Mouse (Mus musculus) spleen, postnatal 36 days (tissue): Measurements from ENCODE around the gene Nfyc.
A peak's percentile ranks its signal among the peaks of the same experiment; 100 is the strongest.

Experiments used
- DNase-seq, 2 experiments: peaks; one replicate each; pipeline ENCODE4 v3.0.0; 2022; ENCODE audit warnings: low spot score in 2 of 2, mixed read lengths in 1 of 2

Nfyc gene

GRCm38 (mm10) chr4:120825577-120826326, 5.6 kb downstream of the Nfyc start:
- DNase-seq, result peak; percentile 97 to 98

GRCm38 (mm10) chr4:120825100-120825553, 6.2 kb downstream of the Nfyc start:
- peak; percentile 94 to 95 for DNase-seq

DNA sequence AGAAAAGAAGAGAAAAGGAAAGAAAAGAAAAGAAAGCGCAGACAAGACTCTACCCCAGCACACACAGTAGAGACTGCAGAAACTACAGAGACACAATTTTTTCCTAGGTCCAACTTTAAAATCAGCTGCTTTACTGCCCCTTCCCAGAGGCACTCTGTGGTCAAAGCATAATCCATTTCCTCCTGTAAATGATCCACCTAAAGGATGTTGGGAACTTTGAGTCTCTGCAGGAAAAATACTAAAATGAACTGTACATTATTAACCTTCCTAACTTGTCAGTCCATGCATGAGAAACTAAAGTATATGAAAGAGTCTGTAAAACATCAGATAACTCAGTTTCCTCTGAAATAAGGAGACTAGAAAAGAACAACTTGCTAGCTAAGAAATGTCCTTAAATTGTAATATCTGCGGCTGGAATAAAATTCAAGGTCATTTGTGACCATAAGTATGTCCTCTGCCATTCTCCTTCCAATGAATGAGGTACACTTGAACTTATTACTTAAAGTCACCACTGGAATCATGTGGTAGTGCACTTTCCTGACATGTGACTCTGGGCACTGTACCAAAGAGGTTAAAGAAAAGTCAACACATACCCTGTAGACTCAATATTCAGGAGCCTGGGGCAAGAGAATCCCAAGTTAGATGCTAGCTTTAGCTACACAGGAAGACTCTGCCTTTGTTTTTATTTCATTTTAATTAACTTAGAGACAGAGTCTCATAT, 9.0 kb downstream of the Nfyc start:
- no peak for DNase-seq

GRCm38 (mm10) chr4:120819871-120820270, 11.5 kb downstream of the Nfyc start:
- no peak for DNase-seq

GRCm38 (mm10) chr4:120819296-120819695, 12.1 kb downstream of the Nfyc start:
- no peak for DNase-seq

DNA sequence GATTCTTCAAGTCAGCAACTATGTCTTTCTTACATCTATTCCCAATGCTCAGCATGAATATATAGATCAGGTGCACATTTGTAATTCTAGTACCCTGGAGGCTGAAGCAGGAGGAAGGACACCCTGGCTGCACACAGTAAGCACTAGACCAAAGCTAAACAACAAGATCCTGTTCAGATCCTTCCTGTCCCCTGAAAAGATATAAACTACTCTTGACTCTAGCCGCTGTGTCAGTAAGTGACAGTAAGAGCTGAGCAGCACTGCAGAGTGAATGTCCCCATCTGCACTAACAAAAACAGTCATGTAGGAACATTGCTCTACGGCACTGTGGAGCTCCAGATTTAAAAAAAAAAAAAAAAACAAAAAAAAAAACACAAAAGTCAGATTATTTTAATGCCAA, 13.4 kb downstream of the Nfyc start:
- DNase-seq, result no peak

DNA sequence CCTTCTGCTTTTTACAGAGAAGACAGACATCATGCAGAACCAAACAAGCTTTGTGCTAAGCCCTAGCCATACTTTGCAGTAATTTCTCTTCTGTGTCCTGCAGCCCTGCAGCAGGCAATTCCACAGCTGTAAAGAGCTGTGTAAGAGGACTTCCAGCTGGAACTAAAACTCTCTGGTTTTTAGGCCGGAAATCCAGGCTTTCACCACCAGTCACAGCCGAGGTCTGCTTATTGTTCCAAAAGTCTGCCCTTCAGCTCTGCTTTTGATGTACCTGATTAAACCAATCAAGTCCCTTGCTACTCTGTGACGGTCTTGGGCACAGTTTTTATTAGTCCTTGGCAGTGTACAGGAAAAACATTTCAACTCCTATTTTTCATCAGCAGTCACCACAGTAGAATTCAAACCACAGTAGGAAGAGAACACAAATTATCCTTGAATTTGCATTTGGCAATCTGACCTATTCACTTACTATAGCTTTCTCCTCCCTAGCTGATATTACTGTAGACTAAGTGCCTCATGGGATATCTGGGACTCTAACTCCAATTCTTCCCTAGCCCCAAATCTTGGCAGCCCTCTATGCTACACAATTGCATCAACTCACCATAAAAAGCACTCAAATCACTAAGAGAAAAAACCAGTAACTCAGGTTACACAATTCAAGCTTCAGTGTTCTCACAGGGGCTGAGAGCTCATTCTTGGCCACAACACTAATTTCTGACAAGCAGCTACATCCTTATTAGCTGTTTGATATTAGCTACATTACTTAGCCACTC, 14.2 kb downstream of the Nfyc start:
- DNase-seq, result no peak

DNA sequence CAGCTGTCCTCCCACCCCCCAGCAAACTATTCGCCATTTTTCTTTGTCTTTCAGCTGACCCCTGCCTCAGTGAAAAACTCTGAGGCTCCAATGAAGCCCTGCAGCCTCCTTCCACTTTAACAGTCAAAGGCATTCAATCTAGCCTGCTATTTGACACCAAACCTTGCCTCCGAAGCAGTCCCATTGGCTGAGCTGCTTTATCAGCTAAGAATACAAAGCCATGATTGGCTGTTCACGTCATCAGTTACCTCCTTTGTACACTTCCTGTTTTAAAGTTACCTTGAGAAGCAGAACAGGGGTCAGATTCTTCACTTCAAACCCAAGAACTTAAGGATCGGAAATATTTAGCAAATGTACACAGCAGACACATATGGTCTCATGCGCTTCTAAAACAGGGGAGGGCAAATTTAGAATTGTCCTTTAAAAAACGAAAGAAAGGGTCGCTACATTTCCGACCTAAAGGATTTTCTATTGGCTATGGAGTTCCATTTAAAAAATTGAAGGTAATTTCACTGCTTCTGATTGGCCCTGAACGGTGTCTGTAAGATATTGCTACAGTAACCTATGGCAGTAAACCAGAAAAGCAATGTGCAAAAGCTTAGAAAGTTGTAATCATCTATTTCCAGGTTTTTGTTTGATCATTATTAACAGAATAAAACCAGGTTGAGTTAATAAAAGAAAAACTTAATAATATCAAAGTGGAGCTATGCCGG, 15.6 kb downstream of the Nfyc start:
- DNase-seq, result peak; percentile 84 to 90

DNA sequence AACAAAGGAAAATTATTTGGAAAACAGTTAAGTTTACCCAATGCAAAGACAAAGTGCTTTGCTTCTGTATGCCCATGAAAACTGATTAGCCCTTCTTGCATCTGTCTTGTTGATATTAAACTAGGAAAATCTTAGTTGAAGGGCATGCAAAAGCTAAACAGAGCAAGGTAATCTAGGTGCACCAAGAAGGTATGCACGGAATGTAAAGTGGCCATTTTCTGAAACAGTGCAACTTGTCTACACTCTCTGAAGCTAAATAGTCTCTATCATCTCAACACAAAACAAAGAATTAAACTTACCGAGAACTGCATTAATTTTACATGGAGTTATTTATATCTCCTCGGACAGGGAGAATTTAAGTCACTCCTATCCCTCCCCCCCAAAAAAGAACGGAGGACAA, 16.2 kb downstream of the Nfyc start:
- DNase-seq, result no peak

DNA sequence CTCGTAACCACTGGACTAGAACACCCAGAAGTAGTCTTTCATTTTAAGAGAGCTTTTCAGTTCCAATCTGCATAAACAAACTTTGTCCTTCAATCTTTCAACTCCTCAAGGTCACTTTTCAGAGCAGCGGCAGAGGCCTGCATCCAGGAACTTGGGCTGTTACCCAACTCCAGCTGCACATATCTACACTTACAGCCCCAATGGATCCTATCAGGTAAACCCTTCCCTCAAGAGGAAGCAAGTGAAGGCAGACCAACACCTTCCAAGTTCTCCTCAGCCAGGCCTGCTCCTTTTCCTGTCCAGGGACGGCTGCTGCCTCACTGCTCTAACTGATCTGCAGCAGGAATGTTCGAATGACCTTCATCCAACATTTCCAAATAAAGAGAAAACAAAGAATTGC, 17.2 kb downstream of the Nfyc start:
- no peak for DNase-seq

DNA sequence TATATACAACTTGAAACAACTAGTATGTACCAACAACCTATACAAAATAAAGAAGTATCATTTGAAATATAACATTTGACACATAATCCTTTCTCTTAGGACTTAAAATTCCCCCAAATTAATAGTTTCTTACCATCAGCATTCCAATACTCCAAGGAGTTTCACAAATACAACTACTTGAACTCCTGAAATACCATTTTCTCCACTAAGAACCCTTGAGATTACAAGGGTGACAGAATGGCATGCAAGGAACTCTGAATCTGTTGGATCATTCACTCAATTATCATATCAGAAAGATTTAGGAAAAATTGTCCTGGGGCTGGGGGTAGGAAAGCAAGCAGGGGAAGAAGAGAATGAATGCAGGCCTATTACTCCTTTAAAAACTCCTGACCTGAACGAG, 17.6 kb downstream of the Nfyc start:
- no peak for DNase-seq

DNA sequence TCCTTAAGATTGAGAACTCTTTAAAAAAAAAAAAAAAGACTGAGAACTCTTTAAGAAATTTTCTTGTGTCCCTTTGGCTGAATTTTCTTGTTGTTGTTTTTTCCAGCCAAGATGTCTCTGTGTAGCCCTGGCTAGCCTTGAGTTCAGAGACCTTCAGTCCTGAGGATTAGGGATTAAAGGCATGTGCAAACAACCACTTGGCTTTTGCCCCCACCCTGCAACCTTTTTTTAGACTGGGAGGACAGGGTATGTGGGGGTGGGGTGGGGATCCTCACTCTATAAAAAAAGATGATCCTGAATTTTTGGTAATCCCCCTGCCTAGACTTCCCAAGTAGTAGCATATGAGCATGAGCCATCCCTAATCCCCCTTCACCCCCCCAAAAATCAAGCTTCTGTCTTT, 25.6 kb downstream of the Nfyc start:
- no peak for DNase-seq

DNA sequence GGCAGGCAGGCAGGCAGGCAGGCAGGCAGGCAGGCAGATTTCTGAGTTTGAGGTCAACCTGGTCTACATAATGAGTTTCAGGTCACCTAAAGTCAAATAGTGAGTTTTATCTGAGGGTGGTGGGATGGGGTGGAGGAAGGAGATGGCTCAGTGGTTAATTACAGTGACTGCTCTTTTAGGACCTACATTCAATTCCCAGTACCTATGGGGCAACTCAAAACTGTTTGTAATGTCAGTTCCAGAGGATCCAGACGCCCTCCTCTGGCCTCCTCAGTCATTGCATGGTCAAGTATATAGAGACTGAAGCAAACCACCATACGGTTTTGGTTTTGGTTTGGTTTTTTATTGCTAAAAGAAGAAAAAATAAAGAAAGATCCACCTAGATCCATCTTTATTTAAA, 29.9 kb downstream of the Nfyc start:
- DNase-seq, result peak; percentile 11 to 25

- DNase-seq, result no peak
These were observed 30.7 kb downstream of the Nfyc start for GRCm38 (mm10) chr4:120800691-120801090.

DNA sequence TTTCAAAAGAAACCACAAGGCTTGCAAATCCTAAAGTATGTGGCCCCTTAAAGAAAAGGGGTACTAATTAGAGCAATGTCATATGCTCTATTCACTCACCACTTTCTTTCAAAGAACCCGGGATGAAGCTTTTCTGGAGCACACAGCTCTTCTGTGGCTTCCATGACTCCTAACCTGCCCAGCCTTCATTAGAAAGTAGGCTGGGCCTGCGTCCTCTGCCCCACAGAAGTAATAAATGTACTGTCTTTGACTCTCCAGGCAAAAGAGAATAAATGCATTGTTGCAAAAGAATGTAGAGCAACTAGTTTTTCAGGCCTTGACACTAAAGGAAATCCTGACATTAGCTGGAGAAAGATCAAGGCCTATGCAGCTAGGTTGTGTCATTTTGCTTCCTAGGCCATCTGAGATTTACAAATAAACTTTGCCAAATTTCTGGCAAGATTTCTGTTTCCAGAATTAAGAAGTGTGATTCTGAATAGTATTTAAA, 31.6 kb downstream of the Nfyc start:
- no peak for DNase-seq

DNA sequence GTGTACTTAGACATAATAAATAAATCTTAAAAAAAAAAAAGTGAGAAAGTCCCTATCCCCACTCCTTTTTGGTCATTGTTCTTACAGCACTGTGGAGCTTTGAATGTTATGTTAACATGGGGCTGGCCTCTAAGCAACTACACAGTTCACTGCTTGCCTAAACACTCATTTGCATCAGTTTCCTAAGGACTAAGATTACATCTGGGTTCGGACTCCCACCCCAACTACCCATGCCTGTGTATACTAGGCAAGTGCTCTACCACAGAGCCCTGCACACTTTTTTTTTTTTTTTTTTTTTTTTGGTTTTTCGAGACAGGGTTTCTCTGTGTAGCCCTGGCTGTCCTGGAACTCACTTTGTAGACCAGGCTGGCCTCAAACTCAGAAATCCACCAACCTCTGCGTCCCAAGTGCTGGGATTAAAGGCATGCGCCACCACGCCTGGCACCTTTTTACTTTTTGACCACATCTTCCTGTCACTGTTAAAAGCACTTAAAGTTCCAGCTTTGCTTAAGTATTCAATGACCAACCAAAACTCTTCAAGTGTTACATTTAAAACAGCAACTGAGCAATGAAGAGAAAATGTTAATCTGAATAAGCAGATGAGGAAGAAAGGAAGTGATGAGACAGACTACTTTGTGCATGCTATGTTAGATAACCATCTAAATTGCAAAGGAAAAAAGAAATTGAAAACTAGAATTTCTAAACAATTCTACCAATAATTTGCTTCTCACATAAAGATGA, 33.2 kb downstream of the Nfyc start:
- peak; percentile 19 to 20 for DNase-seq

DNA sequence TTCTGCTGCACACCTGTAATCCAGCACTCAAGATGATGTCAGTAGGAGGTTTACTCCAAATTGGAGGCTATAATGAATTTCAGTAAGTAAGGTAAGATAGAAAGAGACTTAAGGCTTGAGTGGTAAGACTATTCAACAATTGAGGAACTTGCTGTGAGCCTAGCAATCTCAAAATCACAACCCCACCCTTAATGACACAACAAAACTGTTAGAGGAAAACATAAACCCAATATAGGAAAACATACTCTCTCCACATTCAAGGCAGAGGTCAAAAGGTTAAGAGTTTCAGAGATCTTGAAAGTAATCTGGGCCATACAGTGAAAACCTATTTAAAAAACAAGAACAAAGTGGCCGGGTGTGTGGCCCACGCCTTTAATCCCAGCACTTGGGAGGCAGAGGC, 34.7 kb downstream of the Nfyc start:
- DNase-seq, result no peak

DNA sequence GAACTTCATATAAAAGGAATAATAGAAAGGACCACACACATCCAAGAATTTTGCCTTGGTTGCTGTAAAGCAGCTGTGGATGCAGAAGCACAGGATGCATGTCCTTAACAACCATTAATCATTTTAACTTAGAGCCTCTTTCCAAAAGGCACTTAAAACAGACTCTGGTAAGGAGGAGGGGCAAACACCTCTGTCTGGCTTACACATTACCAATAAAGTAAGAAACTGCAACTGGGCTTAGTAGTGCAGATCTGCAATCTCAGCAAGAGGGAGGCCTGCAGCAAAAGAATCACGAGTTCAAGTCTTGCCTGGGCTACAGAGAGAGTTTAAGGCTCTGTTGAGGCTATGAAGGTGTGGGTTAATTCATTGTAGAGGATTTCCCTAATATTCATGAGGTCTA, 35.7 kb downstream of the Nfyc start:
- DNase-seq, result no peak

DNA sequence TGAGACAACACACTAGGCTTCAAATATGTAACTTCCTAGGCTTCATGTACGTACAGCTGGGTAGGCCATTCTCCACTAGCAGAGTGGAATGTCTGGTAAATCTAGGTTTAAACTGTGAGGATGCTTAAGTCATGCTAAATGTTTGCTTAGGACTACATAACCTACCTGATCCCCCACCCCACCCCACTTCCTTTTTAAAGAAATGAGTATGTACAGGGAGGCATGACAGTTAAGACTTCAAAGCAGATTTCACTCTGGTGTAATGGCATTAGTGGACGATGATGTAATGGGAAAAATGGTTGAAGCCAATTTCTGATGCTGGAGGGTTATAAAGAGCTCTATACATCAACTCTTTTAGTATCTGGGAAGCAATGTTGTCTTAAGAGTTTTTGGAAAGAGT, 38.5 kb downstream of the Nfyc start:
- no peak for DNase-seq

DNA sequence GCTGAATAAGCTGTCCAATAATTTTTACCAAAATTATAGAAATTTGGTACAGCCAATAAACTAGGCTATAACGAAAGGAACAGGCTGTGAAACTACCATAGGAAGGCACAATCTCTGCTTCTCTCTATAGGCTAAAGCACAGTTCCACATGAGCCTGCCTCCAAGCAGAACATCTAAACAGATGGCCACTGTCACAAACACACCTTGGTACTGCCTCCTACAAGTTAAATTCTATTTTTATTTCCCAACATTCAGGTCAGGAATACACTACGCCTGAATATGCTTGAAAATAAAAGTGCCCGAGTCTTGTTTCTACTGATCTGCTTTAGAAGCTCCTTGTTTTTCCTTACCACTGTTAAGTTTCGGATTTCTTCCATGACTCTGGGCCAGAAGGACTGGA, 41.3 kb downstream of the Nfyc start:
- no peak for DNase-seq

GRCm38 (mm10) chr4:120755801-120756200, 75.6 kb downstream of the Nfyc start:
- no peak for DNase-seq
